Mouse (Mus musculus): ENCODE data around the gene Cldn7.

DNA sequence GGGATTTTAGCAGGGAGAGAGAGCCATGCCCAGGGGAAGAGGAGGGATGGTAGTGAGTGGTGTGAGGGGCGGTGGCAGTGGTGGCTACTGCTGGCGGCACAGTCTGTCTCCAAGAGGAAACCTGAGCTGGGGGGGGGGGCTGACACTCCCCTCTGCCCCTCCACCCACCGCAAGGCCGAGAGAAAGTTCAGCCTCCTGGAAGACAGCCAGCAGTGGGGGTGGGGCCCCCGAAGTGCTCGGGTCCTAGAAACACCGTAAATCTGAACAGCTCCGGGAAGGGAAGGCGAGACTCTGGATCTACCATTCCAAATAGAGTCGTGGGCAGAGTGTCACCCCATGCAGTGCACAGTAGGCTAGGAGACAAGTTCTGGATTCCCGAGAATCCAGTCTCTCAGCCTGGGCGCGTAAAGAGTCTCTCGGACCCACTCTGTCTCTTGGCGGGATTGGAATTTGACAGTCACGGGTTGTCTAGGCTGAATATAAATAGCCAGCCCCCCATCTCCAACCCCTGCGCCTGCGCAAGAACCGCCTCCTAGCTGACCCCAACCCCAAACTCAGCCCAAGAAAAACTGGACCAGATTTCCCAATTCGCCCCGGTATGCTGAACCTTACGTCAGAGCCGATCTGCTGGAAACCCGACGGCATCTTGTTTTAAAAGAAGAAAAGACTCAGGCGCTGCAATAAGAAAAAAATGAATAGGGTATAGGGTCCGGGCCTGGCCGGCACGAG lies 17.1 kb upstream of the Cldn7 start:
- TF ChIP-seq CTCF (IDR thresholded peaks at IDR 0.05; ENCODE audit: insufficient read depth, low read depth, low read length): no peak
- no peak for TF ChIP-seq POLR2A (IDR thresholded peaks at IDR 0.05; ENCODE audit: insufficient read depth, low read depth, low read length)
